Mouse (Mus musculus): ENCODE results near the gene Mt1. TPM values are rescaled to one million over a fixed set of nuclear protein-coding genes. Genes with fewer than 3 reads are reported as not detected.
A peak's percentile ranks its signal among the peaks of the same experiment; 100 is the strongest.
"Not testable (repeated sequence)": the region's sequence is repeated elsewhere in the genome, so short reads cannot be mapped to it uniquely, and the experiment has no call there.

Gene Mt1
- polyA plus RNA-seq, 1 experiment from 2014 or later = 418 TPM

DNA sequence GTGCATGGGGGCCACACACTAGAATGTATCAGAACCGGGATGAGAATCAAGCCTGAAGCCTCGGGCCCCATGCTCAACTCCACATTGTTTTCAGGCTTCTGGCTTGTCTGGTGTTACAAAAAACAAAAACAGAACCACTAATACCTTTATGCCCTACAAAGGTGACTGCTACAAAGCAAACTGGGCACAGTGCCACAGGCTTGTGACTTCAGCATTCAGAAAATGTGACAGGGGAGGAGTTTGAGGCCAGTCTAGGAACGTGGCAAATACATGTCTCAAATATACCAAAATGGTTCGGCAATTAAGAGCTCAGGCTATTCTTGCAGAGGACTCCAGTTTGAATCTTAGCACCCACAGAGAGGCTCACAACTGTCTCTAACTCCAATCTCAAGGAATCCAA is 22.8 kb upstream of the Mt1 start:
- no peaks in the 10 kb centered on the region for H3K79me2 ChIP-seq (ENCODE audit: inconsistent target)
- WGBS (ENCODE audit: missing documents) = 59% methylated on average over 4 of the region's 4 CpGs
- no peak overlapping the region for H3K27ac ChIP-seq
- no peaks in the 10 kb centered on the region for H3K36me3 ChIP-seq (ENCODE audit: inconsistent target)
- no peak overlapping the region for H3K4me3 ChIP-seq (ENCODE audit: inconsistent target)

DNA sequence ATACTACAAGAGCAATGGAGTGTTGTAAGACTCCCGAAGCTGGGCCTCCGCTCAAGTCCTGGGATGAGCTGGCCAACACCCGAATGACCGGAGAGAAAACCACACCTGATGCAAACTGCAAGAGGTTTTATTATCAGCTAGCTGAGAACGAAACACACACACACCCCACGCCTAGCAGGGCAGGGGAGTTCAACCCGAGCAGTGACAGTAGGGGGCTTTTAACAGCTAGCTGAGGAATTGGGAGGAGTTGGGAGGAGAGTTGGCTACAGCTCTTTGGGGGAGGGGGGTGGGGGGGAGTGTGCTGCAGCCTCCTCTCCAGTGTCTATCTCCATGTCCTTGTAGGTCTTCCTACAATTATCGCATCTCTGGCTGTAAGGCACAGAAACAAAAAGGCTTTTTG is 13.1 kb upstream of the Mt1 start:
- H3K36me3 ChIP-seq (ENCODE audit: inconsistent target); H3K27ac ChIP-seq; H3K4me3 ChIP-seq (ENCODE audit: inconsistent target); H3K79me2 ChIP-seq (ENCODE audit: inconsistent target): not testable (repeated sequence)
- WGBS (ENCODE audit: missing documents) = 86% methylated on average over 7 of the region's 8 CpGs

DNA sequence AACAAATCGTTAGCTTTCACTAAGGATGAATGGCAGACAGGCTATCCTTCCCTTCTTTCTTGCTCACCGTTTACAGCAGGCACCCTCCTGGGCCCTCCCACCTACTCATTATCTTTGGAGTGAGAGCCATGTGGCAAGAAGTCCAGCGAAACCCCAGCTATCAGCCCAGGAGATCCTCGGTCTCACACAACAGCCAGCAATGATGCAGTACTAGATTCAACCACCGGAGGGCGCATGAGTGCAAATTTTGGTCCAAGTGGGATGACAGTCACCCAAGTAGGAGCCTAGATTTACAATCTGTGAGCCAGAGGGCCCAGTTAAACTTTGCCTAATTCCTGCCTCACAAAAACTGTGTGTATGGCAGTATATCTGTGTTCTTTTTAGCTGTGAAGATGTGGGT is 11.6 kb upstream of the Mt1 start:
- WGBS (ENCODE audit: missing documents) = 2% methylated on average over 5 of the region's 6 CpGs
- Histone ChIP-seq H3K4me3 (ENCODE audit: inconsistent target) (no peak overlapping the region), H3K27ac (no peak overlapping the region), H3K79me2 (ENCODE audit: inconsistent target) (no peaks in the 10 kb centered on the region), H3K36me3 (ENCODE audit: inconsistent target) (no peaks in the 10 kb centered on the region)

DNA sequence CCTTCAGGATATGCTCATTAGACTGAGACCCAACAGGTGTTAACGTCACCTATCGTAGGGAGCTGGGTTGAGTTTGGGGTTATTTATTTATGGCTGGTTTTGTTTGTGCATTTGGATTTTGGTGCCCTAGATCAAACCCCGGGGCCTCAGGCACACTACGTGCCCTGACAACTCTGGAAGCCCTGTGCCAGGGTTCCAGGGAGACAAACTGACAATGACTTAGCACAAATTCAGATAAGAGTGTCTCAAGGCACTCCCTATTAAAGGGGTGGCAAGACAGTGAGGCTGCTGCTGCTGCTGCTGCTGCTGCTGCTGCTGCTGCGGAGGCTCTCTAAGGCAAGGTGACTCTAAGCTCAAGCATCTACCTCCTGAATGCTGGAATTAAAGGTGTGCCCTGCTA is 9.3 kb upstream of the Mt1 start:
- no peaks in the 10 kb centered on the region for H3K36me3 ChIP-seq (ENCODE audit: inconsistent target)
- H3K79me2 ChIP-seq (ENCODE audit: inconsistent target) = no peaks in the 10 kb centered on the region
- WGBS (ENCODE audit: missing documents) = 86% methylated on average over 5 of the region's 5 CpGs
- no peak overlapping the region for H3K27ac ChIP-seq
- no peak overlapping the region for H3K4me3 ChIP-seq (ENCODE audit: inconsistent target)

DNA sequence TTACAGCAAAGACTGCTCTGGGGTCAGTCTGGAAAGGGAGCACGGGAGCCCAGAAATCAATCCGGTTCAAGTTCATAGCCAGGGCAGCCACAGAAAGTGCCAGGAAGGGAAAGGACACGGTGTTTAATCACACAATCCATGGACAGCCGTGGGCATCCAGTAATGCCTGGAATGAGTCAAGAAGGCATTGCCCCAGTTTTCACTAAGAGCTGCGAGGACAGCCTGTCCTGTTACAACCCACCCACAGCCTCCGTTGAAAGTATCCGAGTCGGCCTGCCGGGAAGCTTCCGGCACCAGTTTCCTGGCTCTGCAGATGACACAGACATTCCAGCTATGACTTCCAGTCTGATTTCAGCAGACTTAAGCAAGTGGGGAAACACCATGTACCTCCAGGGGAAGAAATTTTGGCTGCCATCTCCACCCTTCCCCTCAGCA is 7.5 kb upstream of the Mt1 start:
- Histone ChIP-seq H3K36me3 (ENCODE audit: inconsistent target) (no peaks in the 10 kb centered on the region), H3K79me2 (ENCODE audit: inconsistent target) (no peaks in the 10 kb centered on the region), H3K27ac (no peak overlapping the region), H3K4me3 (ENCODE audit: inconsistent target) (no peak overlapping the region; the same call in 1 of the 2 replicates)
- 38% methylated on average over 10 of the region's 10 CpGs for WGBS (ENCODE audit: missing documents)

DNA sequence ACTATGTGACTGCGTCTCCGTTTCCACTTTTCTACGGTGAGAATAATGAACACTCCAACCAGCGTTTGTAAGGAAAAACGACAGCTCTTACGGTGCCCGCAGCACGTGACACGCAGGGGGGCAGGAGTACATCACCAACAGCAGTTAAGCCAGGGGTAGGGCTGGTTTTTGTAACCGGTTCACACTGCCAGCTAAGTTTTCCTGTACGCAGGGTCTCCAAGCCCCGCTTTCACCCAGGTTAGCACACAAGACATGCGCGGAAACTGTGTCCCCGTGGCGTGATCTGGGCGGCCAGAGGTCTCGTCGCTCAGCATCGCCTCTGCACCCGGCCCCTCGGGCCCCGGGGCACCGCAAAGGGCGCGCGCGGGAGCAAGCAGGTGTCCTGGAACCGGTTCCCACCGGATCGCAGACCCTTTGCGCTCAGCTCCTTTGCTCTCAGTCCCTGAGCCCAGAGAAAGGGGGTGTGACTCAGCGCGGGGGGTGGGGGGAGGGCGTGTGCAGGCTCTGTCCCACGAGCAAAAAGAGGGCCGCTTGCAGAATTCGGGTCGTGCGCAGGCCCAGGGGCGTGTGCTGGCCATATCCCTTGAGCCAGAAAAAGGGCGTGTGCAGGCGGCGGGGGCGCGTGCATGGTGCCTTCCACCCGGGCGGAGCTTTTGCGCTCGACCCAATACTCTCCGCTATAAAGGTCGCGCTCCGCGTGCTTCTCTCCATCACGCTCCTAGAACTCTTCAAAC is 6.6 kb upstream of the Mt1 start, which contains the start of gene Mt2:
Gene Mt2 (plus strand): TSS at position 590 of the 734 bp plus-strand sequence.
- Histone ChIP-seq H3K27ac (peak within 1 kb of the TSS; percentile 60), H3K79me2 (ENCODE audit: inconsistent target) (no peaks in the 10 kb centered on the region), H3K36me3 (ENCODE audit: inconsistent target) (no peaks in the 10 kb centered on the region), H3K4me3 (ENCODE audit: inconsistent target) (peak within 1 kb of the TSS; percentile 69)
- 3% methylated on average over 55 of the region's 56 CpGs for WGBS (ENCODE audit: missing documents)

DNA sequence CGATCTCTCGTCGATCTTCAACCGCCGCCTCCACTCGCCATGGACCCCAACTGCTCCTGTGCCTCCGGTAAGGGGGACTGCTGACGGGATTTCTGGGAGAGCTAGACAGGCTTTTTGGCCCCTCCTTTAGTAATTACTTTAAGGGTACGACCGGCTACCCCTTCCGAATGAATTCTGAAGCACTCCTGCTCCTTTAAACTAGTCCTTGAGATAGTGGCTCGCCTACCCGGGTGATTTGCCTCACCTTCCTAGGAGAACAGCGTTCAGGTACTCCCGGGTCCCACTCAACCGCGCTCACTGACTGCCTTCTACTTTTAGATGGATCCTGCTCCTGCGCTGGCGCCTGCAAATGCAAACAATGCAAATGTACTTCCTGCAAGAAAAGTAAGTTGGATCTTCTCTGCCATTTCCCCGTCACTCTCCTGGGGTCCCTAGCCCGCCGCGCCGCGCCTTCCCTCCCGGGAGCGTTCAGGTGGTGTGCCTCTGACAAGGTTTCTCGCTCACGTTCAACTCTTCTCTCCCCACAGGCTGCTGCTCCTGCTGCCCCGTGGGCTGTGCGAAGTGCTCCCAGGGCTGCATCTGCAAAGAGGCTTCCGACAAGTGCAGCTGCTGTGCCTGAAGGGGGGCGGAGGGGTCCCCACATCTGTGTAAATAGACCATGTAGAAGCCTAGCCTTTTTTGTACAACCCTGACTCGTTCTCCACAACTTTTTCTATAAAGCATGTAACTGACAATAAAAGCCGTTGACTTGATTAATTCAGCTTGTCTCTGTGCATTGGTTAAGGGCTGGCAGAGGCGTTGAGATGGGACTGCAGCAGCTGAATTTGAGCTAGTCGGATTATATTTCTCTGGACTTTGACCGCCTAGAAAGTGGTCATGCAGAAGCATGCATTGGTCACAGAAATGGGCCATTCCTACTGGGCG is 5.8 kb upstream of the Mt1 start:
- Histone ChIP-seq H3K27ac (peak overlapping the region; percentile 60), H3K79me2 (ENCODE audit: inconsistent target) (no peaks in the 10 kb centered on the region), H3K4me3 (ENCODE audit: inconsistent target) (peak overlapping the region; percentile 69), H3K36me3 (ENCODE audit: inconsistent target) (no peaks in the 10 kb centered on the region)
- WGBS (ENCODE audit: missing documents) = 5% methylated on average over 39 of the region's 39 CpGs

DNA sequence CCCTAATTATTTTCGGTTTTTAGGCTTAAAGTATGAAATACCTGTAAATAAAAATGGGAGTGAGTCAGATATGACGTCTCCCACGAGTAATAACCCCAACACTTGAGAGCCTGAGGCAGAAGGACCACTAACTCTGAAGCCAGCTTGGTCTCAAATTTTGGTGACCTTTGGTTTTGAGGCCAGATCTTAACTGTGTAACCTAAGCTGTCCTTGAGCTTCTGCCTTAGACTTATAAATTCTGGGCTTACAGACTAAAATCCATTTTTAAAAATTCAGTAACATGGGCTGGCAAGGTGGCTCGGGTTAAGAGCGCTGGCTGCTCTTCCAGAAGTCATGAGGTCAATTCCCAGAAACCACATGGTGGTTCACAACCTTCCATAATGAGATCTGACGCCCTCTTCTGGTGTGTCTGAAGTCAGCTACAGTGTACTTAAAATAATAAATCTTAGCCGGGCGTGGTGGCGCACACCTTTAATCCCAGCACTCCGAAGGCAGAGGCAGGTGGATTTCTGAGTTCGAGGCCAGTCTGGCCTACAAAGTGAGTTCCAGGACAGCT is 5.0 kb upstream of the Mt1 start:
- Histone ChIP-seq H3K36me3 (ENCODE audit: inconsistent target) (no peaks in the 10 kb centered on the region), H3K79me2 (ENCODE audit: inconsistent target) (no peaks in the 10 kb centered on the region), H3K27ac (no peak overlapping the region), H3K4me3 (ENCODE audit: inconsistent target) (no peak overlapping the region)
- WGBS (ENCODE audit: missing documents) = 66% methylated on average over 9 of the region's 11 CpGs

DNA sequence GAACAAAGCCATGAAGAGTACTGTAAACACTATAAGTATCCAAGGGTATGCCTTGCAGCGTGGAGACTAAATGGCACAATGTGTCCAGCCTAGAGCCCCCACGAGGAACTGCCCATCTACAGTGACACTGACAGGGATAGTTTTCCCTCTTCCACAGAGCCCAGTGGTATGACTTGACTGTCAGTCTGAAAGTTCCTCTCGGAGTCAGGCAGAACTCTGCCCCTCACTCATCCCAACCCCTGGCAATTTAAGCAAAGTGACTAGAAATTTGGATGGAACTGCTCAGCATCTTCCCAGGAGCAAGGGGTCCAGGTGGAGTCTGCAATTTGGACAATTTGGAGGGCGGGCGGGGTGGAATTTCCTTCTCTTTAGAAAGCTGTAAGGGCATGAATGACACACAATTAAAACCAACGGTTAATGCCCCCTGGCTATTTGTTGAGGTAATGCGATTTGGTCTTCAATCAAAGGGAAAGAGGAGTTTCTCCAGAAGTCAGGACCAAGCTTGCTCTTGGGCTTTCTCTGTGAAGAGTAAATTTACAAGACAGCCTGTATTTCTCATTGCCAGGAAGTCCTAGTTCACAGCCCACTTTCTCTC is 4.2 kb upstream of the Mt1 start:
- Histone ChIP-seq H3K4me3 (ENCODE audit: inconsistent target) (no peak overlapping the region), H3K36me3 (ENCODE audit: inconsistent target) (no peaks in the 10 kb centered on the region), H3K27ac (no peak overlapping the region), H3K79me2 (ENCODE audit: inconsistent target) (no peaks in the 10 kb centered on the region)
- WGBS (ENCODE audit: missing documents) = 53% methylated on average over 7 of the region's 7 CpGs

DNA sequence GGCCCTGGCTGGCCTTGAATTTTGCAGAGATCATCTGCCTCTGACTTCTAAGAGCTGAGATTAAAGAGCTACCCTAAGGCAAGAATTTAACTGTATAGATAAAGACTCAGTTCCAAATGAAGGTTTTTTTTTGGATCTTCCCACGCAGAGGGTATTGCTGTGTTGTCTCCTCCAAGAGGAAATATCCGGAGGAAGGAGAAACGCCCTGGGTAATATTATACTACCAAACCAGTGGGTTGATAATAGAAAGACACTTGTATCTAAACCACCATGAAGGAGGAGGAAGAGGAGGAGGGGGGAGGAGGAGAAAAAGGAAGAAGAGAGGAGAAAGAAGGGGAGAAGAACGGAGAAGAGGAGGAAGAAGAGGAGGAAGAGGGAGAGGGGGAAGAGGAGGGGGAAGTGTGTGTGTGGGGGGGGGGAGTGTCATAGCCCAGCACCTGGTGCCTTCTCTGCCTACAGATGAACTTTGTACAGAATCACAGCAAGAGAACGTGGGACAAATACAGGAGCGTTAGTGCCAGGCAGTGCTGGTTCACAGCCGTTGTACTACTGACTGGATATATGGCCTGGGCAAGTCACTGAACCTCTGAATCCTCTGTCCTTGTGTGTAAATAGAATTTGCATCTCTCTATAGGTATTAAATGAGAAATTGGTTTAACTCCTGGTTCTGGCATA is 1.0 kb upstream of the Mt1 start:
- Histone ChIP-seq H3K36me3 (ENCODE audit: inconsistent target) (no peaks in the 10 kb centered on the region), H3K27ac (peak overlapping the region; percentile 85), H3K4me3 (ENCODE audit: inconsistent target) (no peak overlapping the region), H3K79me2 (ENCODE audit: inconsistent target) (peaks cover 13% of the 10 kb centered on the region)
- 77% methylated on average over 4 of the region's 7 CpGs for WGBS (ENCODE audit: missing documents)

DNA sequence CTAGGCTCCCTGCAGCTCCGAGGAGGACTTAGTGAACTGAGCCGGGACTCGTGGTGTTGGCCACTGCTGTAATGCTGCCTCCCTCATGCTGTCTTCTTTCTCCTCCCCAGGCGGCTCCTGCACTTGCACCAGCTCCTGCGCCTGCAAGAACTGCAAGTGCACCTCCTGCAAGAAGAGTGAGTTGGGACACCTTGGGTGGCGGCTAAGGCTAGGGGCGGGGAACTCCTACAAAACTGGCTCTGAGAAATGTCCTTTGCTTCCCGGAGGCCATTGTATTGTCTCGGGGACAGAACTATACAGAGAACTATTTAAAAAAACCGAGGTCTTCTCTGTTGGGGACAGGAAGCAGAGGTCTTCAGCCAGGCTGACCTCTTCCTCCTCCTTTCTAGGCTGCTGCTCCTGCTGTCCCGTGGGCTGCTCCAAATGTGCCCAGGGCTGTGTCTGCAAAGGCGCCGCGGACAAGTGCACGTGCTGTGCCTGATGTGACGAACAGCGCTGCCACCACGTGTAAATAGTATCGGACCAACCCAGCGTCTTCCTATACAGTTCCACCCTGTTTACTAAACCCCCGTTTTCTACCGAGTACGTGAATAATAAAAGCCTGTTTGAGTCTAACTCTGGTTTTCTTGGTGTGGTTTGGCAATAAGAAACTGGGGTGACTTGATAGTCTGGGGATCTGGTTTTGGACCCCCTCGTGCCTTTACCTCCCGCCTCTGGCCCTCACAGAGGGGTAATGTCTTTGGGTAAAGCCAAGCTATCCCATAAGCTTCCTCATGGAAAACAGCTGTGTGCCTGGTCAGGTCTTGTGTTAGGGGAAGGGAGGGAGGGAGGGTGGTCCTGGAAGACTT is 1.1 kb downstream of the Mt1 start:
- H3K4me3 ChIP-seq (ENCODE audit: inconsistent target) = peak overlapping the region; percentile 95
- H3K79me2 ChIP-seq (ENCODE audit: inconsistent target) = peaks cover 13% of the 10 kb centered on the region
- peak overlapping the region; percentile 98 for H3K27ac ChIP-seq
- 5% methylated on average over 25 of the region's 25 CpGs for WGBS (ENCODE audit: missing documents)
- no peaks in the 10 kb centered on the region for H3K36me3 ChIP-seq (ENCODE audit: inconsistent target)

DNA sequence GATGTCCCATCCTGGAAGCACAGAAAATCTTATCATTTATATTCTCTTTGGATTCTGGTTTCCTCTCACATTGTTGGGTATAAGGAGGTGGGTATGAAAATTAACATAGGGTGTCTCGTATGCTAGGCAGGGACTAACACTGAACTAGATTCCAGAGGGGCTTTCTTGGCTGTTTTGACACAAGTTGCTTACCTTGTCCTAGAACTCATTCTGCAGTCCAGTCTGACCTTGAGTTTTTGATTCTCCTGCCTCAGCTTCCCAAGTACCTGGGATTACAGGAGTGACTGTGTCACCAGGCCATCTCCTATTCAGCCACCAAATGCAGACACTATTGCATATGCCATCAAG is 1.7 kb downstream of the Mt1 start:
- Histone ChIP-seq H3K79me2 (ENCODE audit: inconsistent target) (peaks cover 13% of the 10 kb centered on the region), H3K36me3 (ENCODE audit: inconsistent target) (no peaks in the 10 kb centered on the region), H3K4me3 (ENCODE audit: inconsistent target) (peak overlapping the region; percentile 95), H3K27ac (peak overlapping the region; percentile 98)
- WGBS (ENCODE audit: missing documents) = 90% methylated on average over 1 of the region's 1 CpGs

DNA sequence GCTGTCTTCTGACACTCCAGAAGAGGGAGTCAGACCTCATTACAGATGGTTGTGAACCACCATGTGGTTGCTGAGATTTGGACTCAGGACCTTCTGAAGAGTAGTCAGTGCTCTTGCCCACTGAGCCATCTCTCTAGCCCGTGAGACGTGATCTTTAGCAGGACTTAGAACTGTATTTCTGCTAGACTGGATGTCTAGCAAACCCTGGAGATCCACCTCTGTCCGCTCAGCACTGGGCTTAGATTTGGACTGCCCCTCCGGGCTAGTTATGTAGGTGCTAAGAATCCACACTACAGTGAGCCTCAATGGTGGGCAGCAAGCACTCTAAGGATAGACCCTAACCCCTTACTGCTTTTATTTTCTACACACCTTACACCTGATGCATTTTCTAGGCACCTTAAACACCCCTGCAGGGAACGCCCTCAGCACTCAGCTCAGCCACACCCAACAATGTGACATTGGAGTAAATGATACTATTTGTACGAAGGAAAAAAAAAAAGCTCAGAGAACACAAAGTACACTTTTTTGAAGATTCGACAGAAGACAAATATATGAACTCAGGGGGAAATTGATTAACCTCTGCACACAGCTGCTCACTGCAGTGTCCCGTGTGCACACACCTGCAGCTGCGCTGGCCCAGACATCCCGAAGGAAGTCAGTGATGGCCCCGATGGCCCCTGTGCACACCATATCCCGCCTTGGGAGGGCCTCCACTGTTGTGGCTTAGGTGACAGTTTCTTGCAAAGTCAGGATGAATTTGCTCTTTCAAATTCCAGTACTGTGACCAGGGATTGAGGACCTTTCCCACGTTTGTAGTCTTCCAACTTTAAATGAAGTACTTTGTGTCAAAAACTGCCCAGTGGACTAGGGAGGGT is 3.4 kb downstream of the Mt1 start:
- Histone ChIP-seq H3K27ac (peak overlapping the region; percentile 53), H3K4me3 (ENCODE audit: inconsistent target) (peak overlapping the region; percentile 8; the same call in 1 of the 2 replicates), H3K36me3 (ENCODE audit: inconsistent target) (no peaks in the 10 kb centered on the region), H3K79me2 (ENCODE audit: inconsistent target) (peaks cover 13% of the 10 kb centered on the region)
- WGBS (ENCODE audit: missing documents) = 71% methylated on average over 13 of the region's 13 CpGs
